Mouse (Mus musculus): ENCODE data around the gene Icam5. TPM values are rescaled to one million over a fixed set of nuclear protein-coding genes. Genes with fewer than 3 reads are reported as not detected.
"Not testable (repeated sequence)": the region's sequence is repeated elsewhere in the genome, so short reads cannot be mapped to it uniquely, and the experiment has no call there.

Gene Icam5
- polyA plus RNA-seq (2015; fragmentation: Nextera tagmentation; extraction: Ambion mirVana), result 0.21 and 0.29 TPM in 2 replicates

DNA sequence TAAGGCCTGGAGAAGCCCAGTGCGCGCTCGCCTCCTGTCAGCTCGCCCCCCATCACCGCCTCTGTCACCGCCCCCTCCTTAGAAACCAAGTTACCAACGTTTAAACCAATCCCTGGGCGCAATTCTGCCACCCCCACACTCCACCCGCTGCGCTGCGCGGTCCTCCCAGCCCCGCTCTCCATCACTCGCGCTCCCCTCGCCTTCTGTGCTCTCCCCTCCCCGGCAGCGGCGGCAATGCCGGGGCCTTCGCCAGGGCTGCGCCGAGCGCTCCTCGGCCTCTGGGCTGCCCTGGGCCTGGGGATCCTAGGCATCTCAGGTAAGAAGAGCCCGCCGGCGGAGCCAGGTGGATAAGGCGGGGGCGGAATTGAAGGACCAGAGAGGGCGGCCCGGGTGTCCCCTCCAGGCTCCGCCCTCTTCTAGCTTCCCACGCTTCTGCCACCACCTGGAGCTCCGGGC is at the start of gene Icam5:
Gene Icam5, plus strand, starts transcription at position 178 of the 456 bp plus-strand sequence.
- Histone ChIP-seq H3K4me3 (replicated peaks) (peak within 1 kb of the TSS; percentile 75), H3K27me3 (peaks cover 54% of the 10 kb centered on the region), H3K4me2 (peak within 1 kb of the TSS; percentile 99), H3K9me3 (replicated peaks) (no peaks in the 10 kb centered on the region), H3K9ac (peak within 1 kb of the TSS; percentile 75), H3K27ac (peak within 1 kb of the TSS; percentile 94), H3K36me3 (peaks cover 11% of the 10 kb centered on the region; the same call in 1 of the 2 replicates), H3K4me1 (replicated peaks) (peaks cover 86% of the 10 kb centered on the region)
- under 1% methylated on average over 35 of the region's 35 CpGs for WGBS (ENCODE audit: insufficient replicate concordance)
- no peak for DNase-seq
- no peak for ATAC-seq (ENCODE audit: low read depth)

GRCm38 (mm10) chr9:20982171-20982570 is 49.7 kb upstream of the Icam5 start:
- WGBS (ENCODE audit: insufficient replicate concordance), result 57% methylated on average over 3 of the region's 3 CpGs

DNA sequence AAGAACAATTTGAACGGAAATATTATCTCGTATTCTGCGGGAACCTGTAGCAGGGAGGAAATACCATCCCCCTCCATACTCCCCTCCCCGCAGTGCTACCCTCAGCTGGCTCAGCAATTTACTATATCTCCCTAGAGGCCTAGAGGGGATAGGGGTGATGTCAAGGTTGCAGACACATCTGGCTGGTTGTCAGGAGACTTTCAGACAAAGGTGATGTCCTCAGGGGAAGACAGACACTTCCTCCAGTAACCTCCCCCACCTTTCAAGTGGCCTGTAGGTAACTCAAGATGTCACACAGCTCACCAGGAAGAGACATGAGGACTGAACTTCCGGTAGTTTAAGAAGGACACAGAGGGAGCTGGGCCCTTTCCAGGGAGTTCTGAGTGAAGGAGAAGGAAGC is 48.7 kb upstream of the Icam5 start:
- no peaks in the 10 kb centered on the region for H3K36me3 ChIP-seq
- H3K27me3 ChIP-seq, result no peaks in the 10 kb centered on the region
- ATAC-seq (ENCODE audit: low read depth), result no peak
- peaks cover 17% of the 10 kb centered on the region for H3K4me1 ChIP-seq (replicated peaks)
- H3K4me3 ChIP-seq (replicated peaks), result no peak overlapping the region
- no peak for DNase-seq
- H3K4me2 ChIP-seq, result no peak overlapping the region
- whole genome bisulfite sequencing (ENCODE audit: insufficient replicate concordance), result 31% methylated on average over 5 of the region's 5 CpGs
- H3K9me3 ChIP-seq (replicated peaks), result no peaks in the 10 kb centered on the region
- no peak overlapping the region for H3K27ac ChIP-seq
- no peak overlapping the region for H3K9ac ChIP-seq

More at GRCm38 (mm10) chr9:20982171-20982570, 49.7 kb upstream of the Icam5 start:
- Histone ChIP-seq H3K36me3 (no peaks in the 10 kb centered on the region), H3K4me1 (replicated peaks) (peaks cover 22% of the 10 kb centered on the region), H3K27me3 (no peaks in the 10 kb centered on the region), H3K4me3 (replicated peaks) (no peak overlapping the region), H3K9me3 (replicated peaks) (no peaks in the 10 kb centered on the region), H3K27ac (no peak overlapping the region), H3K4me2 (no peak overlapping the region), H3K9ac (no peak overlapping the region)
- ATAC-seq (ENCODE audit: low read depth) (no peak), DNase-seq (no peak)

- H3K4me3 ChIP-seq (replicated peaks), result no peak overlapping the region
- H3K36me3 ChIP-seq, result no peaks in the 10 kb centered on the region
- ATAC-seq (ENCODE audit: low read depth) (no peak), DNase-seq (no peak)
- WGBS (ENCODE audit: insufficient replicate concordance), result 68% methylated on average over 15 of the region's 15 CpGs
- peaks cover 3% of the 10 kb centered on the region; the same call in 1 of the 2 replicates for H3K27me3 ChIP-seq
- H3K27ac ChIP-seq, result no peak overlapping the region
- peaks cover 12% of the 10 kb centered on the region for H3K4me1 ChIP-seq (replicated peaks)
- H3K4me2 ChIP-seq, result no peak overlapping the region
- no peak overlapping the region for H3K9ac ChIP-seq
- no peaks in the 10 kb centered on the region for H3K9me3 ChIP-seq (replicated peaks)
These were observed 44.8 kb upstream of the Icam5 start for GRCm38 (mm10) chr9:20986952-20987686.

DNA sequence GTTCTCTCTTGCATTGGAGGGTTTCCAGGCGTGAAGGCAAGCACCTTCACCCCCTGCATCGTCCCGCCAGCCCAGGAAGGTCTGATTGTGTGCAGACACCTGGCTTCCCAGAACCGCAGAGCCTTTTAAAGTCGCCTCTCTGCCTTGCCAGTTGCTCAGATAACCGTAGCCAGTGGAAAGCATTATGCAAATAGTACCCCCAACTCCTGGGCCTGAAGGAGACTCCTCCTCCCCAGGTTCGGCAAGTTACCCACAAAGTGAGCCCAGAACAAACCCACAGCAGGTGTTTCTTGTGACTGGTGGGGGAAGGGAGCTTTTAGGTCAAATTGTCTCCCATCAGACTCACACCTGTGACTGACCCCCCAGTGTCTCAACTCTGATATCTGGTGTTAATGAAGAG is 43.9 kb upstream of the Icam5 start:
- H3K9me3 ChIP-seq (replicated peaks), result no peaks in the 10 kb centered on the region
- H3K27ac ChIP-seq, result no peak overlapping the region
- 20% methylated on average over 7 of the region's 7 CpGs for WGBS (ENCODE audit: insufficient replicate concordance)
- H3K9ac ChIP-seq, result no peak overlapping the region
- no peaks in the 10 kb centered on the region for H3K36me3 ChIP-seq
- H3K4me3 ChIP-seq (replicated peaks), result no peak overlapping the region
- ATAC-seq (ENCODE audit: low read depth), result no peak
- H3K27me3 ChIP-seq, result peaks cover 3% of the 10 kb centered on the region; the same call in 1 of the 2 replicates
- DNase-seq, result no peak
- no peak overlapping the region for H3K4me2 ChIP-seq
- H3K4me1 ChIP-seq (replicated peaks), result peaks cover 13% of the 10 kb centered on the region

DNA sequence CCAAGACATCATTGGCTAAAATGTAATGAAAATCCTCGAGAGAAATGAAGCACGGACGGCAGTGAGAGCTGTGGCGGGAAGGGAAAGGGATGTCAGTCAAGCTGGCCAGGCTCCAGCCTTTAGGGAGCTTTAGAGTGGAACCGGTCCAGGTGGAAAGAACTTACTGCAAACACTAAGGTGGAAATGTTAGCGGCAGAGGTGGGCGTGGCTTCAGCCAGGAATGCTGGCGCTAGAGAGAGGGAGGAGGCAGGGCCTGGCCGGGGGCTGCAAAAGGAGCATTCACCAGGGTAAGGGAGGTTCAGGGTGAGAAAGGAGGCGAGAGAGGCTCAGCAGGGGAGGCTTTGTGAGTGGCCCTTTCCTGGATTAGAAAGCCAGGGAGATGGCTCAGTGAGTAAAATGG is 41.0 kb upstream of the Icam5 start:
- H3K9ac ChIP-seq, result 0 out of 2 replicates have a peak overlapping the region, but pooled peaks have one; percentile 1
- DNase-seq, result no peak
- H3K4me2 ChIP-seq, result peak overlapping the region; percentile 32; the same call in 1 of the 2 replicates
- H3K4me1 ChIP-seq (replicated peaks), result peaks cover 17% of the 10 kb centered on the region
- no peak overlapping the region for H3K4me3 ChIP-seq (replicated peaks)
- no peaks in the 10 kb centered on the region for H3K9me3 ChIP-seq (replicated peaks)
- H3K27ac ChIP-seq, result no peak overlapping the region
- 25% methylated on average over 10 of the region's 10 CpGs for WGBS (ENCODE audit: insufficient replicate concordance)
- no peak for ATAC-seq (ENCODE audit: low read depth)
- no peaks in the 10 kb centered on the region for H3K36me3 ChIP-seq
- peaks cover 3% of the 10 kb centered on the region; the same call in 1 of the 2 replicates for H3K27me3 ChIP-seq

DNA sequence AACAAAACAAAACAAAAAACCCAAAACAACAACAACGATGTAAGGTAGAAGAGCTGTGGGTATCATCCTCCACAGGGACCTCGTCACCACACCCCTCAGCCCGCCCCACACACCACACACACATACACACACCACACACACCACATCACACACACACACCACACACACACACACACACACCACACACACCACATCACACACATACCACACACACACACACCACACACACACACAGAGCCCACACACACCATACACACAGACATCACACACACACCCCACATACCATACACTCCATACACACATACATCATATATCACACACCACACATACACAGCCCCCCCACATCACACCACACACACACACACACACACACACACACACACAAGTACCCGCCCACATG is 40.3 kb upstream of the Icam5 start:
- ATAC-seq (ENCODE audit: low read depth) (no peak), DNase-seq (no peak)
- no peak overlapping the region for H3K27ac ChIP-seq
- H3K9me3 ChIP-seq (replicated peaks), result no peaks in the 10 kb centered on the region
- 64% methylated on average over 4 of the region's 4 CpGs for WGBS (ENCODE audit: insufficient replicate concordance)
- no peak overlapping the region for H3K9ac ChIP-seq
- H3K4me1 ChIP-seq (replicated peaks), result peaks cover 18% of the 10 kb centered on the region
- H3K36me3 ChIP-seq, result no peaks in the 10 kb centered on the region
- peaks cover 3% of the 10 kb centered on the region; the same call in 1 of the 2 replicates for H3K27me3 ChIP-seq
- no peak overlapping the region for H3K4me3 ChIP-seq (replicated peaks)
- no peak overlapping the region for H3K4me2 ChIP-seq

DNA sequence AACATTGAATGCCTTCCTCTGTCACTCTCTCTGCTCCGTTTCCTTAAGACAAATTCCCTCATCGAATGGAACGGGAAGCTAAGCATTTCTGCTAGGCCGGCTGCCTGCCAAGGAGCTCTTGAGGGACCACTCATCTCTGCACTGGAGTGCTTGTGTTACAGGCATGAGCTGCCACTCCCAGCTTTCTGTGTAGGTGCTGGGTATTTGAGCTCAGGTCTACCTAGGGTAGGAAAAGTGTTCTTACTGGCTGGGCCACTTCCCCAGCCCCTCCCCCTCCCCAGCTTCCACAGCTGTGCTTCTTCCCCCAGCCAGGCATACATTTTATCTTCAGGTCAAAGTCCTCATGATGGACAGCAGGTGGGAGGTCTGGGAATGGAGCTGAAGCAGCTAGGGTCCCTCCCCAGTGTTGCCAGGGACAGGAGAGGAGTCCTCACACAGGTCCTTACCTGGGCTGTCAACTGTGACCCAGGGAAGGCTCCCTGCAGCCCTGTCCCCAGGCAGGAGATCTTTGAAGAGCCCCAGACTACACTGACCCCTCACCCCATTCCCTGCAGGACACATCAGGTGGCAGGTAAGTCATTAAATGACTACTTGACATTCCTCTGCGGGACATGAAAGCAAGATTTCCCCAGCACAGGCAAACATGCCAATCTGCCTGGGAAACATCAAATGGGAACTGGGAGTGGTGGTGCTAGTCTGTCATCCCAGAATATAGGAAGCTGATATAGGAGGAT is 38.5 kb upstream of the Icam5 start:
- DNase-seq (no peak), ATAC-seq (ENCODE audit: low read depth) (no peak)
- H3K9me3 ChIP-seq (replicated peaks), result no peaks in the 10 kb centered on the region
- H3K4me3 ChIP-seq (replicated peaks), result no peak overlapping the region
- peaks cover 3% of the 10 kb centered on the region; the same call in 1 of the 2 replicates for H3K27me3 ChIP-seq
- no peak overlapping the region for H3K27ac ChIP-seq
- peaks cover 31% of the 10 kb centered on the region for H3K4me1 ChIP-seq (replicated peaks)
- 61% methylated on average over 5 of the region's 5 CpGs for WGBS (ENCODE audit: insufficient replicate concordance)
- H3K36me3 ChIP-seq, result no peaks in the 10 kb centered on the region
- no peak overlapping the region for H3K4me2 ChIP-seq
- H3K9ac ChIP-seq, result peak overlapping the region; percentile 13; the same call in 1 of the 2 replicates

DNA sequence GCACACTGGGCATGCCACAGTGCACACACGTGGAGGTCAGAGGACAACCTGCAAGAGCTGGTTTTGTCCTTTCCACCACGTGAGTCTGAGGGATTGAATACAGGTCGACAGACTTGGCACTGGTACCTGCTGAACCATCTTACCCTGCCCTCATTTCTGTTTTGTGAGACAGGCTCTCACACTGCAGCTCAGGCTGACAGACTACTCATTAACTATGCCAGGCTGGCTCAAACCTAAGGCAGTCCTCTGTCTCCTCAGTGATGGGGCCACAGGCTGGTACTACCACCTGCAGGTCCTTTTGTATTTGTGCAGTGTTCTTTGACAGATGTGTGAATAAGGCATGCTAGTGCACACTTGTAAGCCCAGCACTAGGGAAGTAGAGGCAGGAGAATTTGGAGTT is 36.8 kb upstream of the Icam5 start:
- Histone ChIP-seq H3K9ac (no peak overlapping the region), H3K4me1 (replicated peaks) (peaks cover 31% of the 10 kb centered on the region), H3K27ac (no peak overlapping the region), H3K36me3 (no peaks in the 10 kb centered on the region), H3K4me2 (no peak overlapping the region), H3K27me3 (peaks cover 3% of the 10 kb centered on the region; the same call in 1 of the 2 replicates), H3K4me3 (replicated peaks) (no peak overlapping the region), H3K9me3 (replicated peaks) (no peaks in the 10 kb centered on the region)
- WGBS (ENCODE audit: insufficient replicate concordance), result 80% methylated on average over 3 of the region's 3 CpGs
- DNase-seq (no peak), ATAC-seq (ENCODE audit: low read depth) (no peak)

- no peaks in the 10 kb centered on the region for H3K36me3 ChIP-seq
- DNase-seq (no peak), ATAC-seq (ENCODE audit: low read depth) (no peak)
- 73% methylated on average over 8 of the region's 8 CpGs for WGBS (ENCODE audit: insufficient replicate concordance)
- H3K9ac ChIP-seq, result no peak overlapping the region
- H3K9me3 ChIP-seq (replicated peaks), result no peaks in the 10 kb centered on the region
- no peaks in the 10 kb centered on the region for H3K27me3 ChIP-seq
- H3K27ac ChIP-seq, result no peak overlapping the region
- H3K4me3 ChIP-seq (replicated peaks), result no peak overlapping the region
- peaks cover 37% of the 10 kb centered on the region for H3K4me1 ChIP-seq (replicated peaks)
- H3K4me2 ChIP-seq, result no peak overlapping the region
These were observed 34.8 kb upstream of the Icam5 start for GRCm38 (mm10) chr9:20997065-20997464.

DNA sequence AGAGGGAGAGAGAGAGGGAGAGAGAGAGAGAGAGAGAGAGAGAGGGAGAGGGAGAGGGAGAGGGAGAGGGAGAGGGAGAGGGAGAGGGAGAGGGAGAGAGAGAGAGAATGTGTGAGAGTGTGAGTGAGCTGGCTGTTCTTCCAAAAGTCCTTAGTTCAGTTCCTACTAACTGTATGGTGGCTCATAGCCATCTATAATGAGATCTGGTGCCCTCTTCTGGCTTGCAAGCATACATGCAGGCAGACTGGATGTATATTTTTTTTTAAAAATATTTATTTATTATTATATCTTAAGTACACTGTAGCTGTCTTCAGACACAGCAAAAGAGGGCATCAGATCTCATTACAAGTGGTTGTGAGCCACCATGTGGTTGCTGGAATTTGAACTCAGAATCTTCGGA is 33.5 kb upstream of the Icam5 start:
- not testable (repeated sequence) for H3K27ac ChIP-seq; DNase-seq; ATAC-seq (ENCODE audit: low read depth); H3K9me3 ChIP-seq (replicated peaks); H3K27me3 ChIP-seq; H3K36me3 ChIP-seq; H3K4me3 ChIP-seq (replicated peaks); H3K4me2 ChIP-seq; H3K9ac ChIP-seq
- WGBS (ENCODE audit: insufficient replicate concordance), result 74% methylated on average over 1 of the region's 1 CpGs
- peaks cover 37% of the 10 kb centered on the region for H3K4me1 ChIP-seq (replicated peaks)

All from liver, embryonic 13.5 days (tissue).